21 mouse cellular contexts compared by ENCODE assay signal in genomic region chr5:108565381-108565780, GRCm38 (mm10). TPM values are rescaled to one million over a fixed set of nuclear protein-coding genes. Genes with fewer than 3 reads are reported as not detected.
"Had no signal": no experiment of that assay in that cellular context is flagged by ENCODE, and none has a peak within 500 bp of the region (broad histone marks: within the 10 kb centered on the region; RNA-seq: fewer than 3 reads in every experiment).

No protein-coding gene starts in this region.

- ATAC-seq: liver, postnatal 0 days; lung, postnatal 0 days; midbrain, embryonic 13.5 days; midbrain, embryonic 15.5 days had no signal

- H3K4me3 ChIP-seq: liver, embryonic 15.5 days; lung, embryonic 15.5 days; megakaryocyte, embryonic 14.5 days; midbrain, embryonic 13.5 days; midbrain, embryonic 15.5 days; neural tube, embryonic 13.5 days; neural tube, embryonic 15.5 days had no signal

- H3K4me2 ChIP-seq: liver, embryonic 15.5 days; lung, embryonic 15.5 days; midbrain, embryonic 13.5 days; midbrain, embryonic 15.5 days; neural tube, embryonic 13.5 days; neural tube, embryonic 15.5 days had no signal

- H3K4me1 ChIP-seq: liver, embryonic 15.5 days; lung, embryonic 15.5 days; megakaryocyte, embryonic 14.5 days; midbrain, embryonic 13.5 days; midbrain, embryonic 15.5 days; neural tube, embryonic 13.5 days; neural tube, embryonic 15.5 days had no signal

- H3K27me3 ChIP-seq: liver, embryonic 15.5 days; lung, embryonic 15.5 days; megakaryocyte, embryonic 14.5 days; midbrain, embryonic 13.5 days; midbrain, embryonic 15.5 days; neural tube, embryonic 13.5 days; neural tube, embryonic 15.5 days had no signal

- DNase-seq: liver, postnatal 0 days; lung, adult 2 months; lung, postnatal 14 days; lung, postnatal 36 days; retina, postnatal 1 day; right cerebral cortex, adult 18-20 months; right cerebral cortex, postnatal 25 days; right cerebral cortex, postnatal 4 days; spleen, adult 18-20 months; thymus, adult 18-20 months; thymus, postnatal 14 days; thymus, postnatal 36 days had no signal

- H3K27ac ChIP-seq: liver, embryonic 15.5 days; lung, embryonic 15.5 days; macrophage; midbrain, embryonic 13.5 days; midbrain, embryonic 15.5 days; neural tube, embryonic 13.5 days; neural tube, embryonic 15.5 days had no signal

- H3K9me3 ChIP-seq: liver, embryonic 15.5 days; lung, embryonic 15.5 days; midbrain, embryonic 13.5 days; midbrain, embryonic 15.5 days; neural tube, embryonic 13.5 days; neural tube, embryonic 15.5 days had no signal

- H3K9ac ChIP-seq: liver, embryonic 15.5 days; liver, postnatal 0 days; lung, embryonic 15.5 days; midbrain, embryonic 13.5 days; midbrain, embryonic 15.5 days; neural tube, embryonic 13.5 days; neural tube, embryonic 15.5 days had no signal

RNA-seq across cellular contexts. Expression of gene Cplx1, which starts 15.6 kb away (rescaled TPM):
- polyA plus RNA-seq: liver, postnatal 0 days; macrophage had no signal
